In genomic region chr8:83521310-83521709, GRCm38 (mm10) we compare ENCODE assay signal across 24 mouse cellular contexts. TPM values are rescaled to one million over a fixed set of nuclear protein-coding genes. Genes with fewer than 3 reads are reported as not detected.
DNase-seq lines count a peak whose midpoint lies in the region; ATAC-seq and TF ChIP-seq lines count a peak whose summit lies in the region.
"Had no signal": no experiment of that assay in that cellular context is flagged by ENCODE, and none has a peak within 500 bp of the region (broad histone marks: within the 10 kb centered on the region; RNA-seq: fewer than 3 reads in every experiment).

No protein-coding gene starts in this region.

- peak; percentile 41; the same call in 1 of the 2 replicates for ATAC-seq in lung, embryonic 15.5 days (ENCODE audit: borderline replicate concordance, extremely low read depth, low FRiP score, low TSS enrichment)
- peak; percentile 77 for ATAC-seq in lung, postnatal 0 days
- ATAC-seq: forebrain, embryonic 13.5 days; forebrain, embryonic 15.5 days; forebrain, postnatal 0 days had no signal

- H3K4me2 ChIP-seq in lung, embryonic 15.5 days = no peak overlapping the region
- H3K4me2 ChIP-seq in lung, postnatal 0 days (replicated peaks; ENCODE audit: low read depth, low read length) = no peak overlapping the region
- H3K4me2 ChIP-seq: embryonic facial prominence, embryonic 12.5 days; forebrain, embryonic 13.5 days; forebrain, embryonic 15.5 days had no signal

- no peaks in the 10 kb centered on the region for H3K36me3 ChIP-seq in lung, embryonic 15.5 days
- H3K36me3 ChIP-seq in lung, postnatal 0 days (ENCODE audit: insufficient read depth, low read length) = no peaks in the 10 kb centered on the region
- H3K36me3 ChIP-seq: embryonic facial prominence, embryonic 10.5 days; embryonic facial prominence, embryonic 12.5 days; forebrain, embryonic 15.5 days had no signal

- no peaks in the 10 kb centered on the region; the same call in 1 of the 2 replicates for H3K9me3 ChIP-seq in lung, embryonic 15.5 days
- no peaks in the 10 kb centered on the region for H3K9me3 ChIP-seq in lung, postnatal 0 days (ENCODE audit: low read length)
- H3K9me3 ChIP-seq: embryonic facial prominence, embryonic 12.5 days; forebrain, embryonic 13.5 days; forebrain, embryonic 15.5 days had no signal

- TF ChIP-seq CTCF in lung, postnatal 0 days (IDR thresholded peaks at IDR 0.05) = no peak

- no peak overlapping the region for H3K9ac ChIP-seq in lung, embryonic 15.5 days
- H3K9ac ChIP-seq in lung, postnatal 0 days (replicated peaks; ENCODE audit: low read depth) = no peak overlapping the region
- H3K9ac ChIP-seq: embryonic facial prominence, embryonic 12.5 days; forebrain, embryonic 13.5 days; forebrain, embryonic 15.5 days; forebrain, postnatal 0 days had no signal

- no peaks in the 10 kb centered on the region for H3K4me1 ChIP-seq in lung, embryonic 15.5 days
- H3K4me1 ChIP-seq in lung, postnatal 0 days (ENCODE audit: insufficient read depth, low read depth, low read length) = no peaks in the 10 kb centered on the region
- H3K4me1 ChIP-seq: embryonic facial prominence, embryonic 10.5 days; embryonic facial prominence, embryonic 12.5 days; forebrain, embryonic 13.5 days; forebrain, embryonic 15.5 days had no signal

- TF ChIP-seq EP300 in lung, postnatal 0 days (IDR thresholded peaks at IDR 0.05) = no peak

- WGBS in lung, embryonic 15.5 days = 13% methylated on average over 1 of the region's 1 CpGs
- WGBS in lung, postnatal 0 days = 16% methylated on average over 1 of the region's 1 CpGs

- no peaks in the 10 kb centered on the region for H3K27me3 ChIP-seq in lung, embryonic 15.5 days
- no peaks in the 10 kb centered on the region for H3K27me3 ChIP-seq in lung, postnatal 0 days (replicated peaks; ENCODE audit: insufficient read depth, low read length)
- H3K27me3 ChIP-seq: embryonic facial prominence, embryonic 12.5 days; forebrain, embryonic 13.5 days; forebrain, embryonic 15.5 days had no signal

- no peak overlapping the region for H3K27ac ChIP-seq in lung, embryonic 15.5 days
- H3K27ac ChIP-seq in lung, postnatal 0 days (ENCODE audit: low read length) = no peak overlapping the region
- H3K27ac ChIP-seq: embryonic facial prominence, embryonic 10.5 days; embryonic facial prominence, embryonic 12.5 days; forebrain, embryonic 13.5 days; forebrain, embryonic 15.5 days had no signal

- DNase-seq in lung, postnatal 36 days = no peak
- peak; percentile 77 for DNase-seq in lung, postnatal 0 days (ENCODE audit: low spot score)
- DNase-seq in lung, postnatal 4 days = no peak
- DNase-seq in 3T3-L1 (ENCODE audit: low read depth, low spot score) = peak; percentile 0
- DNase-seq in A20 (ENCODE audit: low read depth, low spot score) = peak; percentile 1
- no peak for DNase-seq in kidney, adult 18-20 months
- no peak for DNase-seq in retina, postnatal 1 day
- DNase-seq: adrenal gland, adult 2 months; adrenal gland, postnatal 10 days; adrenal gland, postnatal 25 days; cerebellum, adult 11 months; cerebellum, adult 18-20 months; cerebellum, adult 8-10 months; cerebellum, adult 9-11 months; cerebellum, postnatal 14 days; cerebellum, postnatal 36 days; forebrain, postnatal 0 days had no signal

- H3K4me3 ChIP-seq in lung, embryonic 15.5 days = no peak overlapping the region
- no peak overlapping the region for H3K4me3 ChIP-seq in lung, postnatal 0 days (ENCODE audit: low read depth, low read length)
- H3K4me3 ChIP-seq: embryonic facial prominence, embryonic 10.5 days; embryonic facial prominence, embryonic 12.5 days; forebrain, embryonic 13.5 days; forebrain, embryonic 15.5 days had no signal

RNA-seq across cellular contexts. Expression of gene Olfr370, which starts 14.3 kb away (rescaled TPM):
- polyA plus RNA-seq in lung, embryonic 15.5 days (2015; fragmentation: Nextera tagmentation; extraction: Ambion mirVana) = not detected in 2 replicates
- not detected in 2 replicates for polyA plus RNA-seq in lung, postnatal 0 days (2015; fragmentation: Nextera tagmentation; extraction: Ambion mirVana)
- polyA plus RNA-seq: adrenal gland, adult 2 months; C2C12; embryonic facial prominence, embryonic 10.5 days; embryonic facial prominence, embryonic 12.5 days; forebrain, embryonic 11.5 days; forebrain, embryonic 13.5 days; forebrain, postnatal 0 days had no signal

RNA-seq across cellular contexts. Expression of gene Ndufb7, which starts 45.2 kb away (rescaled TPM):
- 316 and 363 TPM in 2 replicates for polyA plus RNA-seq in lung, embryonic 15.5 days (2015; fragmentation: Nextera tagmentation; extraction: Ambion mirVana)
- 258 and 286 TPM in 2 replicates for polyA plus RNA-seq in lung, postnatal 0 days (2015; fragmentation: Nextera tagmentation; extraction: Ambion mirVana)

Comparison
In these comparisons a context has a peak if more than half of its experiments do, and no peak if none do; other contexts are left out.
1. DNase-seq: peak in lung, postnatal 0 days (single experiment), 3T3-L1 (single experiment) and A20 (single experiment); none in lung, postnatal 36 days (single experiment), lung, postnatal 4 days (0 of 2), kidney, adult 18-20 months (single experiment) and retina, postnatal 1 day (single experiment).